Mouse (Mus musculus): ENCODE data around the gene Arhgef39. TPM values are rescaled to one million over a fixed set of nuclear protein-coding genes. Genes with fewer than 3 reads are reported as not detected.
A peak's percentile ranks its signal among the peaks of the same experiment; 100 is the strongest.

Arhgef39 gene
- total and polyA plus RNA-seq, 2 experiments from 2014 or later: 8.8 to 18.7 TPM

DNA sequence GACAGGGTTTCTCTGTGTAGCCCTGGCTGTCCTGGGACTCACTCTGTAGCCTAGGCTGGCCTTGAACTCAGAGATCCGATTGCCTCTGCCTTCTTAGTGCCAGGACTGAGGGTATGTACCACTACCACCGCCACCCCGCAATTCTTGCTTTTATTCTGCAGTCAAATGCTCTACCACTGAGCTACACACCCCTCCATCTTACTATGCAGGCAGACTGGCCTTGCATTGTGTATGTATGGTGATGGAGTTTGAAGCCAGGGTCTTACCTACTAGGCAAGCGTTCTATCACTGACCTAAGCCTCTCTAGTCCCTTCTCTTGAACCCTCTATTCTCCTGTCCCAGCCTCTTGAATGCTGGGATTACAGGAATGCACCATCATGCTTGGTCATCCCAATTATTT, 13.8 kb upstream of the Arhgef39 start:
- DNase-seq (ENCODE audit: low spot score): no peak
- Histone ChIP-seq H3K4me3 (ENCODE audit: low read depth, low read length) (no peak overlapping the region), H3K4me2 (ENCODE audit: low read depth, low read length) (no peak overlapping the region), H3K27ac (ENCODE audit: low read depth) (no peak overlapping the region), H3K9me3 (replicated peaks; ENCODE audit: control insufficient read depth, low read length) (no peaks in the 10 kb centered on the region), H3K27me3 (ENCODE audit: control insufficient read depth, insufficient read depth, low read length) (no peaks in the 10 kb centered on the region), H3K36me3 (replicated peaks; ENCODE audit: control insufficient read depth, insufficient read depth, low read length) (0 out of 2 replicates have a peak, but pooled peaks cover 8% of the 10 kb centered on the region), H3K4me1 (ENCODE audit: control insufficient read depth, insufficient read depth) (0 out of 2 replicates have a peak, but pooled peaks cover under 1% of the 10 kb centered on the region), H3K9ac (replicated peaks; ENCODE audit: low read depth, low read length) (no peak overlapping the region)
- ATAC-seq (ENCODE audit: insufficient read depth, low read depth): no peak
- no peak for TF ChIP-seq EP300 (IDR thresholded peaks at IDR 0.05; ENCODE audit: low read depth)
- TF ChIP-seq CTCF (IDR thresholded peaks at IDR 0.05; ENCODE audit: low read depth): no peak
- WGBS: 83% methylated on average over 4 of the region's 4 CpGs

DNA sequence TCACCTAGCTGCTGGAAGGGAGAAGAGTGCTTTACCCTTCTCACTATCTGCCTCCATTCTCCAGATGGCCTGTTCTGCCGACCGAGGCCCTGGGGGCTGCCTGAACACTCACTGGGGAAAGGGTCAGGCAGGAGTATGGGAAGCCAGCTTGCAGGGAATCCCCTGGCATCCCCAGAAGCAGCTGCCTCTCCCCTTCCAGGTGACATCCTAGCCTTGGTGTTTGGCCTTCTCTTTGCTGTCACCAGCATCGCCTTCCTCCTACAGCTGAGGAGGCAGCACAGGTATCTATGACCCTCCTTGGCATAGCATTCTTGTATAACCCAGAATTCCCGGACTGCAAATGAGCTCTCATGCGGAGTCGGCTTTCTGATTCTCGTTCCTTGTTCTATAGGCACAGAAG, 13.2 kb upstream of the Arhgef39 start:
- Histone ChIP-seq H3K27me3 (ENCODE audit: control insufficient read depth, insufficient read depth, low read length) (no peaks in the 10 kb centered on the region), H3K4me1 (ENCODE audit: control insufficient read depth, insufficient read depth) (peaks cover 7% of the 10 kb centered on the region; the same call in 1 of the 2 replicates), H3K4me2 (ENCODE audit: low read depth, low read length) (no peak overlapping the region), H3K36me3 (replicated peaks; ENCODE audit: control insufficient read depth, insufficient read depth, low read length) (0 out of 2 replicates have a peak, but pooled peaks cover 8% of the 10 kb centered on the region), H3K4me3 (ENCODE audit: low read depth, low read length) (no peak overlapping the region), H3K27ac (ENCODE audit: low read depth) (no peak overlapping the region), H3K9me3 (replicated peaks; ENCODE audit: control insufficient read depth, low read length) (no peaks in the 10 kb centered on the region), H3K9ac (replicated peaks; ENCODE audit: low read depth, low read length) (no peak overlapping the region)
- no peak for TF ChIP-seq CTCF (IDR thresholded peaks at IDR 0.05; ENCODE audit: low read depth)
- TF ChIP-seq EP300 (IDR thresholded peaks at IDR 0.05; ENCODE audit: low read depth): no peak
- DNase-seq (ENCODE audit: low spot score): no peak
- WGBS: 40% methylated on average over 7 of the region's 7 CpGs
- ATAC-seq (ENCODE audit: insufficient read depth, low read depth): no peak

DNA sequence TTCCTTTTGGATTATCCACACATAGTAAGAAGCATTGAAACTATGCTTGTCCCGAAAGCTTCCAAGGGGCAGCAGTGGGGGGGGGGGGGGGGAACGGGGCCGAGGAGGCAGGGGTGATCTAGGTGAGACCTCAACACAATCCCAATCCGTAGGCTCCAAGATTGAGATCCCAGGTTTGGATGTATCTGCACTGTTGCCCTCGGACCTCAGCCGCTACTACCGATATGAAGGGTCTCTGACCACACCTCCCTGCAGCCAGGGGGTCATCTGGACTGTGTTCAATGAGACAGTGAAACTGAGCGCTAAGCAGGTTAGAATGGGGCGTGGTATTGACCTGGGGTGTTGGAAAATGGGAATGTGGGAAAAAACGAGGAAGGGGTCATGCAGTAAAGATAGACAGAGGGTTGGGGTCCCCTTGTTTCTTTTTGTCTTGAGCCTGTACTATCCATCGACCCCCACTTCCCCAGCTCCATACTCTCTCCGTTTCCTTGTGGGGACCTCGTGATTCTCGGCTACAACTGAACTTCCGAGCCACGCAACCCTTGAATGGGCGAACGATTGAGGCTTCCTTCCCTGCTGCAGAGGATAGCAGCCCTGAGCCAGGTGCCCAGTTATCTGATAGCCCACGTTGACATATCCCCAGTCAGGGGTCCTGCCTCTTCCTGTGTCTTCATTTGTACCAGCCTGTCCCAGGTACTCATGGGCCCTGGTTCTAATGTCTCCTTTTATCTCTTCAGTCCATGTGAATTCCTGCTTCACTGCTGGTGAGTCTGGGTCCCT, 12.4 kb upstream of the Arhgef39 start:
- no peak for ATAC-seq (ENCODE audit: insufficient read depth, low read depth)
- no peak overlapping the region for H3K4me3 ChIP-seq (ENCODE audit: low read depth, low read length)
- no peak overlapping the region for H3K9ac ChIP-seq (replicated peaks; ENCODE audit: low read depth, low read length)
- no peak for DNase-seq (ENCODE audit: low spot score)
- no peaks in the 10 kb centered on the region for H3K9me3 ChIP-seq (replicated peaks; ENCODE audit: control insufficient read depth, low read length)
- H3K27ac ChIP-seq (ENCODE audit: low read depth): no peak overlapping the region
- TF ChIP-seq CTCF (IDR thresholded peaks at IDR 0.05; ENCODE audit: low read depth) (no peak), EP300 (IDR thresholded peaks at IDR 0.05; ENCODE audit: low read depth) (no peak)
- WGBS: 56% methylated on average over 17 of the region's 19 CpGs
- peaks cover 8% of the 10 kb centered on the region; the same call in 1 of the 2 replicates for H3K4me1 ChIP-seq (ENCODE audit: control insufficient read depth, insufficient read depth)
- H3K4me2 ChIP-seq (ENCODE audit: low read depth, low read length): no peak overlapping the region
- 0 out of 2 replicates have a peak, but pooled peaks cover 2% of the 10 kb centered on the region for H3K36me3 ChIP-seq (replicated peaks; ENCODE audit: control insufficient read depth, insufficient read depth, low read length)
- H3K27me3 ChIP-seq (ENCODE audit: control insufficient read depth, insufficient read depth, low read length): no peaks in the 10 kb centered on the region

DNA sequence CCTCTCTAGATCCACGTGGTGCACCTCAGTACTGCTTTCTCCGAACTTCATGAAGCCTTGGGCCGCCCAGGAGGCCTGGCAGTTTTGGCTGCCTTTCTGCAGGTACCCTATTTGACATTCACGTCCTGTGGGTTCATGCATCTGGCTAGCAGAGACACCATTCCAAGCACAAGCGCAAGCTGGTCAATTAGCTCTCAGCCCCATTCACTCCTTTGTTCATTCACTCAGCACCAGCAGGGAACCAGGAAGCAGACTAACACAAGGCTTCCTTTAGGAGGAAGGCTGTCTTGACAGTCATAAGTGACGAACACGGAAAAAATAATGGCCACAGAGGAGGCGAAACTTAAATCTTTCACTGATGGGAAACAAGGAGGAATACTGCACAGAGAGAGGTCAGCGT, 9.6 kb upstream of the Arhgef39 start:
- H3K27me3 ChIP-seq (ENCODE audit: control insufficient read depth, insufficient read depth, low read length): no peaks in the 10 kb centered on the region
- no peak overlapping the region for H3K27ac ChIP-seq (ENCODE audit: low read depth)
- peaks cover 8% of the 10 kb centered on the region; the same call in 1 of the 2 replicates for H3K4me1 ChIP-seq (ENCODE audit: control insufficient read depth, insufficient read depth)
- WGBS: 41% methylated on average over 9 of the region's 9 CpGs
- H3K36me3 ChIP-seq (replicated peaks; ENCODE audit: control insufficient read depth, insufficient read depth, low read length): no peaks in the 10 kb centered on the region
- DNase-seq (ENCODE audit: low spot score): peak; percentile 4
- H3K4me2 ChIP-seq (ENCODE audit: low read depth, low read length): peak overlapping the region; percentile 93
- H3K9ac ChIP-seq (replicated peaks; ENCODE audit: low read depth, low read length): no peak overlapping the region
- H3K4me3 ChIP-seq (ENCODE audit: low read depth, low read length): peak overlapping the region; percentile 49
- no peak for ATAC-seq (ENCODE audit: insufficient read depth, low read depth)
- no peaks in the 10 kb centered on the region for H3K9me3 ChIP-seq (replicated peaks; ENCODE audit: control insufficient read depth, low read length)
- TF ChIP-seq CTCF (IDR thresholded peaks at IDR 0.05; ENCODE audit: low read depth) (no peak), EP300 (IDR thresholded peaks at IDR 0.05; ENCODE audit: low read depth) (no peak)

DNA sequence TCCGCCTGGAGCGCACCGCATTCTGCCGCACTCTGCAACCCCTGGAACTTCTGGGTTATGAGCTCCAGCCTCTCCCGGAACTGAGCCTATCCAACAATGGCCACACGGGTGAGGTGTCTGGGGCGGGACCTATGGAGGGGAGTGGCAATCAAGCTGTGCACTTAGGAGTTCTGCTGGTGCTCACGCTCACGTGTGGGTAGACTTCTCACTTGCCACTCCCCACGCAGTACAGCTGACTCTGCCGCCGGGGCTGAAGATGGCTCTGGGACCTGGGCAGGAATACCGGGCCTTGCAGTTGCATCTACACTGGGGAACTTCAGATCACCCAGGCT, 9.1 kb upstream of the Arhgef39 start:
- no peaks in the 10 kb centered on the region for H3K9me3 ChIP-seq (replicated peaks; ENCODE audit: control insufficient read depth, low read length)
- WGBS: 3% methylated on average over 13 of the region's 13 CpGs
- H3K9ac ChIP-seq (replicated peaks; ENCODE audit: low read depth, low read length): peak overlapping the region; percentile 56
- ATAC-seq (ENCODE audit: insufficient read depth, low read depth) (peak; percentile 85), DNase-seq (ENCODE audit: low spot score) (peak; percentile 57)
- H3K4me3 ChIP-seq (ENCODE audit: low read depth, low read length): peak overlapping the region; percentile 49
- H3K4me1 ChIP-seq (ENCODE audit: control insufficient read depth, insufficient read depth): peaks cover 8% of the 10 kb centered on the region; the same call in 1 of the 2 replicates
- H3K36me3 ChIP-seq (replicated peaks; ENCODE audit: control insufficient read depth, insufficient read depth, low read length): no peaks in the 10 kb centered on the region
- H3K4me2 ChIP-seq (ENCODE audit: low read depth, low read length): peak overlapping the region; percentile 93
- H3K27ac ChIP-seq (ENCODE audit: low read depth): no peak overlapping the region
- TF ChIP-seq EP300 (IDR thresholded peaks at IDR 0.05; ENCODE audit: low read depth) (no peak), CTCF (IDR thresholded peaks at IDR 0.05; ENCODE audit: low read depth) (0 out of 2 replicates have a peak, but pooled peaks have one; percentile 11)
- H3K27me3 ChIP-seq (ENCODE audit: control insufficient read depth, insufficient read depth, low read length): no peaks in the 10 kb centered on the region

Measured in heart, postnatal 0 days (tissue).